Mouse (Mus musculus) lung, postnatal 0 days (tissue): ENCODE data around the gene Tpgs1. TPM values are rescaled to one million over a fixed set of nuclear protein-coding genes. Genes with fewer than 3 reads are reported as not detected.

Experiments
- ATAC-seq: fragments of 200-750 bp; cut with Nextera tagmentation; 2 replicates; pipeline ENCODE4 v1.8.0; 2017; ENCODE audit warnings: moderate library complexity
- DNase-seq: peaks from one replicate; pipeline ENCODE4 v3.0.0-alpha.2; 2016; ENCODE audit warnings: low spot score
- H3K27ac ChIP-seq: fragments of 300-500 bp; sonication (generic); 2 replicates; pipeline ENCODE4 v1.5.1; 2014; ENCODE audit warnings: antibody characterized with exemption, mild to moderate bottlenecking, low read length, mixed read lengths
- H3K27me3 ChIP-seq: fragments of 300-500 bp; sonication (generic); replicated peaks from 2 replicates; pipeline ENCODE4 v1.6.1; 2014; ENCODE audit warnings: low read length, mixed read lengths; ENCODE audit not compliant: insufficient read depth
- H3K36me3 ChIP-seq: fragments of 300-500 bp; sonication (generic); 2 replicates; pipeline ENCODE4 v1.6.1; 2014; ENCODE audit warnings: low read length, mixed read lengths; ENCODE audit not compliant: insufficient read depth
- H3K4me1 ChIP-seq: fragments of 300-500 bp; sonication (generic); 2 replicates; pipeline ENCODE4 v1.6.1; 2014; ENCODE audit warnings: antibody characterized with exemption, low read depth, low read length, mixed read lengths; ENCODE audit not compliant: insufficient read depth
- H3K4me2 ChIP-seq: fragments of 300-500 bp; sonication (generic); replicated peaks from 2 replicates; pipeline ENCODE4 v1.6.1; 2014; ENCODE audit warnings: low read depth, mild to moderate bottlenecking, low read length, moderate library complexity, mixed read lengths
- H3K4me3 ChIP-seq: fragments of 300-500 bp; sonication (generic); 2 replicates; pipeline ENCODE4 v1.5.1; 2014; ENCODE audit warnings: low read depth, low read length
- H3K9ac ChIP-seq: fragments of 300-500 bp; sonication (generic); replicated peaks from 2 replicates; pipeline ENCODE4 v1.6.1; 2014; ENCODE audit warnings: low read depth, mild to moderate bottlenecking
- H3K9me3 ChIP-seq: fragments of 300-500 bp; sonication (generic); 2 replicates; pipeline ENCODE4 v1.6.1; 2016; ENCODE audit warnings: low read length, mixed read lengths
- CTCF ChIP-seq: IDR thresholded peaks from 2 replicates; pipeline ENCODE4 v1.5.1; 2016; ENCODE audit warnings: antibody characterized with exemption, mild to moderate bottlenecking
- EP300 ChIP-seq: IDR thresholded peaks from 2 replicates; pipeline ENCODE4 v1.6.1; 2016; ENCODE audit warnings: antibody characterized with exemption, mild to moderate bottlenecking, control low read depth
- WGBS: fragments of 180-500 bp; shearing (Covaris S2); extraction: QIAGEN DNeasy Blood & Tissue Kit; methylation state at CpG from one replicate; pipeline ENCODE4 v1.1.7; 2014; 5-methylcytosine and 5-hydroxymethylcytosine counted together
- polyA plus RNA-seq: library from polyadenylated mRNA; unstranded; fragments of >200 nt; fragmentation: Nextera tagmentation; extraction: Ambion mirVana; gene quantifications from 2 replicates; pipeline ENCODE4 v1.2.1, GENCODE M21; 2015

Gene Tpgs1
- polyA plus RNA-seq, 1 experiment from 2014 or later, result 71.2 TPM

DNA sequence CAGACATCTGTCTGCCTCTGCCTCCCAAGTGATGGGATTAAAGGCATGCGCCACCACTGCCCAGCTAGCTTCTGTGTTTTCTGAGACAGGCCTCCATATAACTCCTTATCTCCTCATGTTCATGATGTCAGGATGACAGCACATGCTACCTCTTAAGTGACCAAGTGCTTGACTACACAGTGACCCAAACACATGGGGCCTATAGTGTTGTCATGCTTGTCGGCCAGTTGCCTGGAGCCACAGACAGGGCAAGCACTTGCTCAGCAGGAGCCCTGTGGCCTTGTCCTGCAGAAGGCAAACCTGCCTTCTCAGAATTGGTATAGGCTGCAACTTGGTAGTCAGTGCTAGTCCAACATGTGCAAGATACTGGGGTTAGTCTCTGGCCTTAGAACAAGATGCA lies 17.1 kb downstream of the Tpgs1 start:
- Histone ChIP-seq H3K4me3 (no peak overlapping the region), H3K4me2 (no peak overlapping the region), H3K4me1 (peaks cover 10% of the 10 kb centered on the region; the same call in 1 of the 2 replicates), H3K27ac (no peak overlapping the region), H3K9me3 (no peaks in the 10 kb centered on the region), H3K27me3 (no peaks in the 10 kb centered on the region), H3K9ac (no peak overlapping the region), H3K36me3 (peaks cover 35% of the 10 kb centered on the region)
- 85% methylated on average over 2 of the region's 2 CpGs for WGBS
- TF ChIP-seq EP300 (no peak), CTCF (no peak)
- ATAC-seq (no peak), DNase-seq (no peak)

DNA sequence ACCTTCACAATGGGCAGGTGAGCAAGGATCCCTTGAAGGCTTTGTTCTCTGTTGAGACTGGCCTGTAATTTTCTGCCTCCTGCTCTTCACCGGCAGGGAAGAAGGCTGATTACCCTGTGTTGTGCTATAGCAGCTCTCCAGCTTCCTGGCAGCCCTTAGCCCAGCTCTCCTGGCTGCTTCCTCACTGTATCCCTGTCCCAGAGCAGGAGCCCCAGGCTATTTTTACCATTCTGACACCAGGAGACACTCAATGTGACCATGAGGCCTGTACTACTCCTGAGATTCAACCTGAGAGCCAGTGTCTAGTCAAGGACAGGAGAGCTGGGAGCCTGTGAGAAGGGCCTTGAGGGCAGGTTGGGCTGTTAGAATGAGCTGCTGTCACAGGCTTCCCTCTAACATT lies 17.5 kb downstream of the Tpgs1 start:
- 94% methylated on average over 1 of the region's 1 CpGs for WGBS
- no peaks in the 10 kb centered on the region for H3K27me3 ChIP-seq
- H3K36me3 ChIP-seq, result peaks cover 35% of the 10 kb centered on the region
- H3K27ac ChIP-seq, result no peak overlapping the region
- no peak overlapping the region for H3K9ac ChIP-seq
- no peak for TF ChIP-seq EP300
- no peak for TF ChIP-seq CTCF
- ATAC-seq (no peak), DNase-seq (no peak)
- peaks cover 10% of the 10 kb centered on the region; the same call in 1 of the 2 replicates for H3K4me1 ChIP-seq
- H3K9me3 ChIP-seq, result no peaks in the 10 kb centered on the region
- no peak overlapping the region for H3K4me3 ChIP-seq
- no peak overlapping the region for H3K4me2 ChIP-seq

DNA sequence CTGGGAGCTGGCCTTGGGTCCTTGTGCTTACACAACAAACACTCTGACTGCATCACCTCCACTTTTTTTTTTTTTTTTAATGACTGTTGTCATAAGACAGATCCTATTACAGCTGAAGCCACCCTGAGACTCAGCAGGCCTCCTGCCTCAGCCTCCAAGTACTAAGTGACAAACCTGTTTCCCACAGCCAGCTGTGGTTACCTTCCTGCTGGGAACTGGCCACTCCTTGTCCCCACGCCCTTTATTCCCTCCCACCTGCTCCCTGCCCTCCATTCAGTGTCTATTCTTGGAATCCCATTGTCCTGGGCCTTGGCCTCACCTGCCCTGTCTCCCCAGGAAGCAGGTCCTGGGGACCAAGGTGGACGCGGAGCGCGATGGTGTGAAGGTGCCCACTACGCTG lies 18.3 kb downstream of the Tpgs1 start:
- no peak for DNase-seq
- peaks cover 35% of the 10 kb centered on the region for H3K36me3 ChIP-seq
- peaks cover 10% of the 10 kb centered on the region; the same call in 1 of the 2 replicates for H3K4me1 ChIP-seq
- no peak overlapping the region for H3K9ac ChIP-seq
- TF ChIP-seq CTCF (no peak), EP300 (no peak)
- H3K4me3 ChIP-seq, result no peak overlapping the region
- no peak for ATAC-seq
- no peaks in the 10 kb centered on the region for H3K9me3 ChIP-seq
- H3K27me3 ChIP-seq, result no peaks in the 10 kb centered on the region
- H3K4me2 ChIP-seq, result no peak overlapping the region
- WGBS, result 95% methylated on average over 6 of the region's 6 CpGs
- no peak overlapping the region for H3K27ac ChIP-seq

DNA sequence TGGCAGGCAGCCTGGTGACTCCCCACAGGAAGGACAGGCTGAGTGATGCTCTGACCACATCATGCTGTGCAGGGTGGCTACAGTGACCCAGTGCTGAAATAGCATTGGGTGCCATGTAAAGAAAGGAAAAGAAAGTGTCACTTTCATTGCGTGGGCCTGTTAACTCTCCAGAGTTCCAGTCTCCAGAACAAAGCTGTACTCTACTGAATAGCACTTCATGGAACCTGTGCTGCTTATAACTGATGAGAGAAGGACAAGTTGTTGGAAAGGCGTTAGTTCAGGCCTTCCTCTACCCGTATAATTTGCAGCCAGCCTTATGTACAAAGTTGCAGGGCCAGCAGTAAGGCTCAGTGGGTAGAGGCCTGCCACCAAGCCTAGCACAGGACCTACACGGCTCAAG lies 19.6 kb downstream of the Tpgs1 start, which contains the start of gene Gzmm:
TSS of gene Gzmm (plus strand) at position 301 of the 400 bp plus-strand sequence.
- Histone ChIP-seq H3K4me1 (peaks cover 2% of the 10 kb centered on the region; the same call in 1 of the 2 replicates), H3K9me3 (no peaks in the 10 kb centered on the region), H3K27ac (no peak within 1 kb of the TSS), H3K36me3 (peaks cover 35% of the 10 kb centered on the region), H3K27me3 (no peaks in the 10 kb centered on the region), H3K9ac (no peak within 1 kb of the TSS), H3K4me3 (no peak within 1 kb of the TSS), H3K4me2 (no peak within 1 kb of the TSS)
- TF ChIP-seq CTCF (no peak), EP300 (no peak)
- no peak for DNase-seq
- WGBS, result 85% methylated on average over 4 of the region's 4 CpGs
- ATAC-seq, result no peak

DNA sequence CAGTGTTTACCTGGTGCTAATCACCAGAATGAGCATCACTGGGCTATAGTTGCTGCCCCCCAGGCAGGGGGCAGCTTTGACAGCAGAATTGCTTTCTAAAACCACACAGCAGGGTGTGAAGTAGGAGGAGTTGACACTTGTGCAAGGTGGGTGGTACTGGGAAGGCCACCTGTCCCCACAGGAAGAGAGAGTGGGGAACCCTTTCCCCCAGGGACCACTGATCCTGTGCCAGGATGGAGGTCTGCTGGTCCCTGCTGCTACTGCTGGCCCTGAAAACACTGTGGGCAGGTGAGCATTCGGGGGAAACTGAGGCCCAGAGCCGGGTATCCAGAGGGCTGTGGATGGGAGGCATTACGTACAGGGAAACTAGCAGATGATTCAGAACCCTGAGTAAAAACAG lies 20.0 kb downstream of the Tpgs1 start:
- 92% methylated on average over 3 of the region's 3 CpGs for WGBS
- Histone ChIP-seq H3K27me3 (no peaks in the 10 kb centered on the region), H3K27ac (no peak overlapping the region), H3K4me1 (no peaks in the 10 kb centered on the region), H3K9me3 (no peaks in the 10 kb centered on the region), H3K4me3 (no peak overlapping the region), H3K36me3 (peaks cover 35% of the 10 kb centered on the region), H3K9ac (no peak overlapping the region), H3K4me2 (no peak overlapping the region)
- ATAC-seq, result no peak
- no peak for DNase-seq
- TF ChIP-seq CTCF, result no peak

DNA sequence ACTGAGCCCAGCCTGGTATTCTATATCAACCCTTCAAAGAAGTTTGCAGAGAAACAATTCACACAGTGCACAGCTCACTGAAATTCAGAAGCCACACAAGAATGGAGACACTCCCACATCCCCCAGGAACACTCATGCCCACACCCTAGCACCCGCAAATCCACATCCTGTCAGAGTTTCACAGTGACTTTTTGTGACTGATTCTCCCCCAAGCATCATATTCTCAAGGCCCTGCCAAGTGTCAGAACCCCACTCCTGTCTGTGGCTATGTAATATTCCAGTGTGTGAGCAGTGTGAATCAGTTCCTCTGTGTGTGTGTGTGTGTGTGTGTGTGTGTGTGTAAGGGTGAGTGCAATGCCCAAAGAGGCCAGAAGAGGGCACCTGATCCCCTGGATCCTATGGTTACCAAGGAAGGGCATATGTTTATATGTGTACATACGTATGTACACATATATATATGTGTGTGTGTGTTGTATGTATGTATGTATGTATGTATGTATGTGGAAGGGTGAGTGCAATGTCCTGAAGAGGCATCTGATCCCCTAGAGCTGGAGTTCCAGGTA lies 22.9 kb downstream of the Tpgs1 start:
- ATAC-seq, result no peak

More for the DNA sequence above, 22.9 kb downstream of the Tpgs1 start:
- no peak overlapping the region for H3K9ac ChIP-seq
- no peak overlapping the region for H3K27ac ChIP-seq
- TF ChIP-seq EP300, result no peak
- TF ChIP-seq CTCF, result peak; percentile 35
- no peak for DNase-seq
- peaks cover 12% of the 10 kb centered on the region for H3K36me3 ChIP-seq
- H3K27me3 ChIP-seq, result no peaks in the 10 kb centered on the region
- no peak overlapping the region for H3K4me2 ChIP-seq
- 98% methylated on average over 2 of the region's 2 CpGs for WGBS
- no peaks in the 10 kb centered on the region for H3K9me3 ChIP-seq
- no peak overlapping the region for H3K4me3 ChIP-seq
- H3K4me1 ChIP-seq, result peaks cover 8% of the 10 kb centered on the region; the same call in 1 of the 2 replicates
